Mouse (Mus musculus): ENCODE results near the gene Cmtm7. TPM values are rescaled to one million over a fixed set of nuclear protein-coding genes. Genes with fewer than 3 reads are reported as not detected.

The Cmtm7 gene
- polyA plus RNA-seq, 1 experiment: 0.10 TPM

- no peak for TF ChIP-seq GATA1 (IDR thresholded peaks at IDR 0.05; ENCODE audit: low read length)
Observed at GRCm38 (mm10) chr9:114727315-114727714, 54.3 kb downstream of the Cmtm7 start.

- TF ChIP-seq GATA1 (IDR thresholded peaks at IDR 0.05; ENCODE audit: low read length): no peak
Observed at GRCm38 (mm10) chr9:114716677-114717331, 64.9 kb downstream of the Cmtm7 start.

- TF ChIP-seq GATA1 (IDR thresholded peaks at IDR 0.05; ENCODE audit: low read length): no peak
Observed at GRCm38 (mm10) chr9:114713481-114713880, 68.2 kb downstream of the Cmtm7 start.

- TF ChIP-seq GATA1 (IDR thresholded peaks at IDR 0.05; ENCODE audit: low read length): no peak
Observed at GRCm38 (mm10) chr9:114710345-114710744, 71.3 kb downstream of the Cmtm7 start.

- TF ChIP-seq GATA1 (IDR thresholded peaks at IDR 0.05; ENCODE audit: low read length): no peak
Observed at GRCm38 (mm10) chr9:114707805-114708204, 73.9 kb downstream of the Cmtm7 start.

Other genes starting within 250 kb of the Cmtm7 start
- not detected in 2 replicates for gene Trim71, start 217.5 kb downstream of the Cmtm7 start, polyA plus RNA-seq (2012)
- 35.1 and 44.5 TPM in 2 replicates for gene Cnot10, start 141.7 kb downstream of the Cmtm7 start, polyA plus RNA-seq (2012)
- 30.2 and 38.4 TPM in 2 replicates for gene Dync1li1, start 93.1 kb downstream of the Cmtm7 start, polyA plus RNA-seq (2012)
- gene Cmtm6, start 50.7 kb downstream of the Cmtm7 start, polyA plus RNA-seq (2012): 11.7 and 14.9 TPM in 2 replicates
- gene Cmtm8, start 62.3 kb upstream of the Cmtm7 start, polyA plus RNA-seq (2012): not detected in 2 replicates
- 8.7 and 12.5 TPM in 2 replicates for gene Gpd1l, start 152.1 kb upstream of the Cmtm7 start, polyA plus RNA-seq (2012)
- not detected in 2 replicates for gene Osbpl10, start 196.7 kb upstream of the Cmtm7 start, polyA plus RNA-seq (2012)
- gene Rps27rt, start 200.9 kb upstream of the Cmtm7 start, polyA plus RNA-seq (2012): 0.57 and 1.5 TPM in 2 replicates

Data from G1E-ER4 (cell line).